Mouse (Mus musculus) right cerebral cortex, adult 18-20 months (tissue): Measurements from ENCODE around the gene Mdga1.
A peak's percentile ranks its signal among the peaks of the same experiment; 100 is the strongest.

ENCODE experiments used
- DNase-seq: peaks from one replicate; pipeline ENCODE4 v3.0.0; 2022; ENCODE audit warnings: mixed read lengths

Mdga1 gene

GRCm38 (mm10) chr17:29979841-29980240 is 10.0 kb upstream of the Mdga1 start:
- no peak for DNase-seq

- no peak for DNase-seq
Observed at GRCm38 (mm10) chr17:29979020-29979419, 9.1 kb upstream of the Mdga1 start.

GRCm38 (mm10) chr17:29975731-29976130 is 5.8 kb upstream of the Mdga1 start:
- peak; percentile 90 for DNase-seq

GRCm38 (mm10) chr17:29973226-29973625 is 3.3 kb upstream of the Mdga1 start:
- DNase-seq, result no peak

GRCm38 (mm10) chr17:29971761-29972432 is 2.0 kb upstream of the Mdga1 start:
- DNase-seq, result no peak

GRCm38 (mm10) chr17:29965506-29965905 is 4.4 kb downstream of the Mdga1 start:
- no peak for DNase-seq

GRCm38 (mm10) chr17:29963730-29964259 is 6.1 kb downstream of the Mdga1 start:
- DNase-seq, result no peak

GRCm38 (mm10) chr17:29955880-29956279 is 14.0 kb downstream of the Mdga1 start:
- DNase-seq, result no peak

GRCm38 (mm10) chr17:29954316-29954715 is 15.6 kb downstream of the Mdga1 start:
- DNase-seq, result no peak

GRCm38 (mm10) chr17:29951100-29951499 is 18.8 kb downstream of the Mdga1 start:
- DNase-seq, result no peak

- DNase-seq, result no peak
Observed at GRCm38 (mm10) chr17:29950574-29950973, 19.3 kb downstream of the Mdga1 start.

- DNase-seq, result no peak
Observed at GRCm38 (mm10) chr17:29947271-29947714, 22.6 kb downstream of the Mdga1 start.

- DNase-seq, result no peak
Observed at GRCm38 (mm10) chr17:29944376-29944775, 25.5 kb downstream of the Mdga1 start.

- no peak for DNase-seq
Observed at GRCm38 (mm10) chr17:29939011-29939410, 30.9 kb downstream of the Mdga1 start.

GRCm38 (mm10) chr17:29937350-29937781 is 32.5 kb downstream of the Mdga1 start:
- DNase-seq, result no peak

GRCm38 (mm10) chr17:29934133-29934851 is 35.6 kb downstream of the Mdga1 start:
- no peak for DNase-seq

- DNase-seq, result no peak
Observed at GRCm38 (mm10) chr17:29932753-29933152, 37.1 kb downstream of the Mdga1 start.

- no peak for DNase-seq
Observed at GRCm38 (mm10) chr17:29931224-29931945, 38.5 kb downstream of the Mdga1 start.

- peak; percentile 20 for DNase-seq
Observed at GRCm38 (mm10) chr17:29928751-29929237, 41.1 kb downstream of the Mdga1 start.

- peak; percentile 15 for DNase-seq
Observed at GRCm38 (mm10) chr17:29925608-29926606, 44.0 kb downstream of the Mdga1 start.

GRCm38 (mm10) chr17:29920089-29920488 is 49.8 kb downstream of the Mdga1 start:
- no peak for DNase-seq

- no peak for DNase-seq
Observed at GRCm38 (mm10) chr17:29919552-29919920, 50.4 kb downstream of the Mdga1 start.
